Mouse (Mus musculus) cerebellum, adult 9-10 months (tissue): ENCODE measurements around the gene Tomm70a.
A peak's percentile ranks its signal among the peaks of the same experiment; 100 is the strongest.

Experiments used
- DNase-seq: peaks from one replicate; pipeline ENCODE4 v3.0.0; 2022

Gene Tomm70a

GRCm38 (mm10) chr16:57120913-57121815 lies at the start of gene Tomm70a:
Tomm70a (plus strand) TSS chr16:57121703.
- peak; percentile 97 for DNase-seq

GRCm38 (mm10) chr16:57075986-57076385 lies 45.5 kb upstream of the Tomm70a start:
- DNase-seq: no peak

- no peak for DNase-seq
Observed at GRCm38 (mm10) chr16:57079577-57079976, 41.9 kb upstream of the Tomm70a start.

- peak; percentile 13 for DNase-seq
Observed at GRCm38 (mm10) chr16:57092460-57092859, 29.0 kb upstream of the Tomm70a start.

- DNase-seq: no peak
Observed at GRCm38 (mm10) chr16:57092911-57093605, 28.4 kb upstream of the Tomm70a start.

- DNase-seq: no peak
Observed at GRCm38 (mm10) chr16:57098468-57099144, 22.9 kb upstream of the Tomm70a start.

GRCm38 (mm10) chr16:57099572-57100237 lies 21.8 kb upstream of the Tomm70a start:
- no peak for DNase-seq

GRCm38 (mm10) chr16:57101174-57101573 lies 20.3 kb upstream of the Tomm70a start:
- DNase-seq: no peak

- DNase-seq: no peak
Observed at GRCm38 (mm10) chr16:57106185-57106960, 15.1 kb upstream of the Tomm70a start.

- no peak for DNase-seq
Observed at GRCm38 (mm10) chr16:57116066-57116465, 5.4 kb upstream of the Tomm70a start.

- no peak for DNase-seq
Observed at GRCm38 (mm10) chr16:57117562-57117961, 3.9 kb upstream of the Tomm70a start.

- no peak for DNase-seq
Observed at GRCm38 (mm10) chr16:57121816-57122415, 413 bp downstream of the Tomm70a start.

- DNase-seq: peak; percentile 22
Observed at GRCm38 (mm10) chr16:57122682-57123445, 1.4 kb downstream of the Tomm70a start.

- DNase-seq: no peak
Observed at GRCm38 (mm10) chr16:57126268-57126667, 4.8 kb downstream of the Tomm70a start.

- DNase-seq: no peak
Observed at GRCm38 (mm10) chr16:57127825-57128224, 6.3 kb downstream of the Tomm70a start.

GRCm38 (mm10) chr16:57130752-57131400 lies 9.4 kb downstream of the Tomm70a start:
- DNase-seq: no peak

GRCm38 (mm10) chr16:57131544-57131943 lies 10.0 kb downstream of the Tomm70a start:
- DNase-seq: no peak

- no peak for DNase-seq
Observed at GRCm38 (mm10) chr16:57132326-57132725, 10.8 kb downstream of the Tomm70a start.

- DNase-seq: no peak
Observed at GRCm38 (mm10) chr16:57133611-57134010, 12.1 kb downstream of the Tomm70a start.

- DNase-seq: no peak
Observed at GRCm38 (mm10) chr16:57144741-57145140, 23.2 kb downstream of the Tomm70a start.
